Mouse (Mus musculus) kidney, adult 11 months (tissue): ENCODE results near the gene Tgfbr3.

Experiments
- DNase-seq: peaks from one replicate; pipeline ENCODE4 v3.0.0; 2022

Tgfbr3 gene

DNA sequence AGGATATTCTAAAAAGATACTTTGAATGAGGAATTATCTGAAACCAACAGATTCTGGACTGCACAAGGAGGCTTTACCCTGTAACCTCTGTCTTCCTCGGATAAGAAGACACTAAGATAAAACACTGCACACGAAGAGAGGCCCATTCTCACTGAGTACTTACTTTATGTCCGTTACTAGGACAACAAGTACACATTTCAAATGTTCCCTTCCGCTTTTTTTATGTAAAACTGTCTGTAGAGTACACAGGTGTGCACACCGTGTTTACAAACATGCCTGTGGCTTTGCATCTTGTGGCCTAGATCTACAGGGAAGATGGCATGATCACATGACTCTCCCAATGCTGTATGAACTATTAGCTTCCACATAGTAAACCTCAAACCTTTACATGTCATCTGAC, 146.6 kb downstream of the Tgfbr3 start:
- DNase-seq = no peak

DNA sequence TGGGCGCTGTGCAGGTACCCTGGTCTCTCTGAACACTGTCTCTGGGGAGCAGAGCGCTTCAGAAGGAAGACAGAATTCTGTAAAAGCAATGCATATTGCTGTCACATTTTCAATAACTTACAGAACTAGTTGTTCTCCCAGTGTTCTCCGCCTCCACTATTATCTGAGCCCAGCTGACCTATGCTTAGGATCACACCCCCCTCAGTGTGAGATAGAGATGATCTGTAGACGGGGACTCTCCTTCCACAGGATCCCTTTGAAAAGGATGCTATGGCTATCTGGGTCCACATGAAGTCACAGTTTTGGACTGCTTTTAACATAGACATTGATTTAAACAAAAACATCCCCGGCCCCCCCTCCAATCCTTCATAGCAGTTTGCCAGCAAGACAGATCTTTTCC, 148.1 kb downstream of the Tgfbr3 start:
- DNase-seq = no peak

DNA sequence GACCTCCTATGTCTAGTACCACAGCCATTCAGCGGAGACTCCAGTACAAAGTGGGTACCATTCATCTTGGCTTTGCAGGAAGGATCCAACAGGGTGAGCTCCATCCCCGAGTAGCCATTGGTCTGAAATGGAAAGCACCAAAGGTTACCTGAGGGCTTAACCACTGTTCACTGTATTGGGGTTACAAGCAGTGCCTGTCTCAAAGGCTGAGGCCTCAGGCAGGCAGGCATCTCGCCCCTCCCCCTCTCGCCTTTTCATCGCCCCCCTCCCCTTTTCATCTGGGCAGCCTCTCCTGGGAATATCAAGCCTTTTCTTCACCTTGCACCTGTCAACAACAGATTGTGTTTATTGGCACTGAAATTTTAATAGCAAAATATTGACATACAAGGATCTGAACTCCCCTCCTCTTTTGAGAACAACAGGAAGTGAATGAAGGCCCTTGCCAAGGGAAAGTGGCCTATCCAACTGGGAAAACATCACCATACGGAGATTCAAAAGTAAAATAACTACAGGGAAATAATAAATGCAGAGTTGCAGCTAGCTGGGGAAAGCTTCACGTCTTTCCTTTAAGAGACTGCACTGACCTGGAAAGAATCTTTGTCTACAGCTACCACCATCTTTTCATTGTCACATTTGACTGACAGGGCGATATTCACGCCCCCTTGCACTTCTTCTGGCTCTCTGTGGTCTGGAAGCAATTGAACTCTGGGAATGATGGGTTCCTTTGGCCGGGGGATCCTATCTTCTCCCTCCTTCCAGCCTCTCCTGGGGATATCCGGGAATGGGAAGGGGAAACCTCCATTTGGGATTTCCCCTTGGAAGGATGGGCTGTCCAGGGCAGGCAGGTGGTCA, 149.4 kb downstream of the Tgfbr3 start:
- no peak for DNase-seq

DNA sequence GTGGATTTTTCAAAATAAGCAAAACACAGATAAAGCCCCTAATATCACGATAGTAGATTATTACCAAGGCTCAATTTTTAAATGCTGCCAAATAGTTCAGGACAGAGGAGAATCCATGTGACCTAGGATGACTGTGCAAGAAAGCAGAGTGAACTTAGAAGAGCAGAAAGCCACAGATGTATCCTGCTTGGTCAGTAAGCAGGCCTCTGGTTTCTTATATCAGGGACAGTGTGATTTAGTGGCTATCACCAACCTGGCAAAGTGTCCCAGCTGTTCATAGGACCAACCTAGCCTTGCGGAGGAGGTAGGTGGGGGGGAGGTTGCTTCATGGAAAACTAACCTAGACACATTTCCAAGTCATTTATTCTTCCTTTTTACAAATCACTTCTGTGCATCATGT, 156.1 kb downstream of the Tgfbr3 start:
- DNase-seq = no peak

DNA sequence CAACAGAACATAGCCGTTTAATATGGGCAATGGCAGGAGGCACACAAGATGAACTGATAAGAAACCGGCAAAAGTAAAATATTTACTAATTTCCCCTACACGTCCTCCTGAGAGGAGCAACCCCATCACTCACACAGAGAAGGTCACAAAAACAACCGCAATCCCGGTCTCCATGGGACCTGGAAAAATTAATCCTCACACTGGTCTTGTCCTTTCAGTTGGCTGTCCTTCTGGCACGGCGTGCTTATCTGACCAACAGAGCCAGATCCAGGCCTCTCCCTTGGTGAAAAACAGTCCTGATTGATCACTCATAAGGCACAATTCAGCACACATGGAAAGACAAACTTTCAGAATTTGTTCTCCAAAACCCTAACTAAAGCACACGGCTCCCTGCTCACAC, 157.2 kb downstream of the Tgfbr3 start:
- no peak for DNase-seq

DNA sequence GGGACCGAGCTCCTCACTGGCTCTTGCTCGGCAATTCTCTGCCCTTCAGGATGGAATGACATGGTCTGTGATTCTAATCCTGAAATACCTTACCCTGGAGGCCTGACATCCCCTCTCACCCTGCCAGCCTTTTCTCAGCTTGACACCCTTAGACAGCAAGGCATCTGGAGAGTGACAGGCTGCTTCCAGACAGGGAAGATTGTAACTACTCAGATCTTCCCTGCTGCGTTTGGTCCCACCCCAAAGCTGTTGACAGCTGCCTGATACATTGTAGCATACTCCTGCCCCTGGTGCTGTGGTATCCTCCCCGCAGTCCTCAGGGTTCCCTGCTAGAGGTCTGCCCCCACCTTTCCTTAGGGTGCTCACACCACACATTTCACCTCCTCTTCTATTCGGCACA, 160.1 kb downstream of the Tgfbr3 start:
- DNase-seq = no peak

DNA sequence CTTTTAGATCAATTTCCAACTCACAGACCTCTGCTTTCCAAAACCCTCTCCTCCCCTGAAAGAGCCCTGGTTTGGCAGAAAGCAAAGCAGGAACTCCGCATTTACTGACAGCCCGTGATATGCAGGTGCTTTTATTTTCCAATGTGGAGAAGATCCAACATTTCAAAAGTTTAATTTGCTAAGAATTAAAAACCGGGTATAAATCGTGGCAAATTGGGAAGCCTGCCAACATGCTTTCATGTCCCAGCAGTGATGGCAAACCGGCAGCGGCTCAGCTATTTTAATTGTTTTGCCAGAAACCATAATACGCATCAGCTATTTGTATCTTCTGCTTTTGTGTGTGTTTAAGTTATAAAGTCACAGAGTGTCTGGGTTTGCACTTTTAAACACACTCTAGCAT, 162.9 kb downstream of the Tgfbr3 start:
- no peak for DNase-seq

DNA sequence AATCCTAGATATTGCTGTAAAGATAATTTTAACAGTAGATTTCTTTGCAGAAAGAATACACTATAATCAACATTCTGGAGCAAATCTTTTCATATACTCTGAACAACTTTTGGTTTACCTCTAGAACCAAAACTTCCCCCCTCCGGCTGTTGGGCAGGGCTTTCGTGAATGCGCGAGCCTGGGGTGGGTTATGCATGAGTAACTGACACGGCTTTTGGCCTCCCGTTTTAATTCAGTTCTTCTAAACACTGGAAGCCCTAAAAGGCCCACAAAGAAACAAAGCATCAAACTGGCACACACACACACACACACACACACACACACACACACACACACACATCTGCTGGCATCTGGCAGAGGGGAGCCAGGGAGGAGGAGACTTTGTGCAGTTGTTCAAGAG, 164.3 kb downstream of the Tgfbr3 start:
- DNase-seq = no peak

DNA sequence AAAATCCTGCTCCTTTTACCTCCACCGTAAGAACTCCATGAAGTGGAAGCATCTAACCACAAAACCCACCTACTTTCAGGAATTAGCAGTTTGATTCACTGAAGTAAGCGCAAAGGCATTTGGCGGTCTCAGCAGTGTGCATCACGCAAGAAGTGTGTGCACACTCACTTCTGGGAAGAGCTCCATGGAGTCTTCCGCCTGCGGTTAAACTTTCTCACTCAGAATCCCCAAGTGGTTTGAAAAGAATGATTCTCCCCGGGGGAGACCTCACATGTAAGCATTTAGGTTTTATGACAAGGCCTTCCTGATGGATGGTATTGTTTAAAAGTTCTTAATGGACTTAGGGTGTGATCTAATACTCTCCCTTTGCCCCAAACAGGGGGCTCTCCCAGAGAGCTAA, 164.9 kb downstream of the Tgfbr3 start:
- no peak for DNase-seq

DNA sequence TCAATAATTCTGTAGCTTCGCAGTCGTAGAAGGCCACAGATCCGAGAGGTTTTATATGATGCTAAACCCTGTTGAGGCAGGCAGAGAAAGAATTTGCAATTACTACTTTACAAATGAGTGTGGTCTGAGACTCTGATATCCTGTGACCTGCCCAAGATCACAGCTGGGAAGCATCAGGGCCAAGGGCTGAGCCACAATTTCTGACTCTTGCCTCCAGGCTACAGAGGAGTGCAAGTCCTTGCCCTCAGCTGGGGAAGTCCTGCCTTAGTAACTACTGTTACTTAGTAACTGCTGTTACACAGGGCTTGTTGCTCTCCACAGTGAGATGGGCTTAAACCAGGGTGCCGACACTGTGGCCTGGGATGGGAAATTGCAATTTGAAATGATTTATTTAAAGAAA, 166.8 kb downstream of the Tgfbr3 start:
- peak; percentile 33 for DNase-seq

DNA sequence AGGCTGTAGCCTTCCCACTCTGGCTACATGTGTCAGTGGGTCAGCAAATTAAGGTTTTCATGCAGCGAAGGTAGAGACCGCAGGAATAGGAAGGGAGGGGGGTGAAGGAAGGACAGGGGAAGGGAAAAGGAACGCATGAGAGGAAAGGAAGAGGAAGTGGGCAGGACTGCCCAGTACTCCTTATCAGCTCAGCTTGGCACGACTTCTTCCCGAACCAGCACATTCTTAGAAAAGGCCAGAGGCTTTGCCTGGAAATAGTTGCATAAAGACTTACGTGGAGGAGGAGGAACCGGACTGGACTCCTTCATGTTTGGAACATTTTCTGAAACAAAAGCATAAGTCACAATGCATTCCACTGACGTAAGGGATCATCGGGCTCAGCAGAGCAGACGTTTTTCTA, 168.3 kb downstream of the Tgfbr3 start:
- no peak for DNase-seq

DNA sequence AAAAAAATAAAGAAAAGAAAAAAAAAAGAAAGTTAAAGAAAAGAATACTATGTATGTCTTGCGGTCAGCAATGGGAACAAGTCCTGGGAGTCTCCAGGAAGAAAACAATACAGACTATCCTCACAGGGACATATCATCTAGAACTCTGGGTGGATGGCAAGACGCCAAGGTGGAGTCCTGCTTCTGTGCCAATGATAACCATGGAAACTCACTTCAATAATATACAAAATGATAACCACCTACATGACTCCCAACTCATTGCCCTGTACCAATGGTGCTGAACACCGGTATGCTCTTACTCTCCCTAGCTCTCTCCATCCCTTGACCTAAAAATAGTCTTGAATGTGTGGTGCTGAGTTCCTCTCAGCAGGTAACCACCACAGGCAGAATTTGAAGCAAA, 168.8 kb downstream of the Tgfbr3 start:
- no peak for DNase-seq

DNA sequence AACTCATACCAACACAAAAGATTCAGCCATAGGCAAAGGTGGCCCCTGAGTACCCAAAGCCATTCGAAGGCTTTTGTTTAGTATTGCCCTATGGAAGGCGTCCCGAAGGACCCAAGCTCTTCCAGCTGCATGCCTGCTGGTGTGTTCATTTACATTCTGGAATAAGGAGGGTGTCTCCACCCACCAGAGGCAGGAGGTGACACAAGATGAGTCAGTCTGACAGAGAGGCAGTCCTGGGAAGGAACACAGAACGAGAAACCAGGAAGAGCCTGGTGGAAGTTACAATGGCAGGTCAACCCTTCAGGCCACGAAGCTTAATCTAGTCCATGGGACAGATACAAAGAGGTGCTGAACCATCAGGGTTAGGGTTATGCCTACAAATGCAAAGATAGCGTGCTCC, 169.5 kb downstream of the Tgfbr3 start:
- DNase-seq = no peak

DNA sequence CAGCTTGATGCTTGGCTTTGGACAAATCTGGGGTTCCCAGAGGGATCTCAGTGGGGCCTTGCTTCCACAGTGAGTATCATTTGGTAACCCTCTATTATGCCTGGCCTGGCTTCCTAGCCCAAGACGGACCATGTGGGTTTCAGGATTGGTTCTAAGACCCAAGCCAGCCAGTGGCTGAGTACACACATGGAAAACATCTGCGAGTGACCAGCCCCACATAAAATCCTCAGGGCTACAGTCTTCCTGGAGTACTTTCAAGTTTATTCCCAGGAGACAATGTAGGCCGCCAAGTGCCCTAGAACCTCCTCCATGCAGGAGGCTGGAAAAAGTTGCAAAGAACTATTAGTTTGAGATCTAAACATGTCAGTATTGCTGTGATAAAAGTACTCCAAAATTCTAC, 172.6 kb downstream of the Tgfbr3 start:
- peak; percentile 30 for DNase-seq

DNA sequence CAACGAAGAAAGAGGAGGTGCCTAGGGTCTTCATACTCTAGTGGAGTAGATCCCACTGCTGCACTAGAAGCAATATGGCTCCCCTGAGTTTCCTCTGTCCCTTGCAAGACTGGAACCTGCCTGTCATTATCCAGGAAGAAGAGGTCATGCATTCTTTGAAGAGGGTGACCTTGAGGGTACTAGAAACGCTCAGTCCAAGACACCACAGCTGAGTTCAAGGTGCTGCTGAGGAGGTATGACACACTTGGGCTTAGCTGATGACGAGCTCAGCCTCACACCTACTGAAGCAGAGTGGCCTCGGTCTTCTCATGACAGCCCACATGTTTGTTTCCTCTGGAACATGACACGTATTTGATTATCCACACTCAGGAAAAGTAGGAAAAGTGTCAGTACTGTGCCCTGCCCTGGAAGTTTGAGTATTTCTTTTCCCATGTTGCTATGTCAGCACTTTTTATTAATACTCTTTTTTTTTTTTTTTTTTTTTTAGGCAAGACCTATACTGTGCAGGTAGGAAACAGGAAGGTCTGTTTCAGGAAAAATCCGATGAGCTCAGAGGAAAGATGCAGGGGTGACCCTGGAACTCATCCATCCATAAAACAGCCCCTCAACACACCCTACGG, 176.7 kb downstream of the Tgfbr3 start:
- no peak for DNase-seq

DNA sequence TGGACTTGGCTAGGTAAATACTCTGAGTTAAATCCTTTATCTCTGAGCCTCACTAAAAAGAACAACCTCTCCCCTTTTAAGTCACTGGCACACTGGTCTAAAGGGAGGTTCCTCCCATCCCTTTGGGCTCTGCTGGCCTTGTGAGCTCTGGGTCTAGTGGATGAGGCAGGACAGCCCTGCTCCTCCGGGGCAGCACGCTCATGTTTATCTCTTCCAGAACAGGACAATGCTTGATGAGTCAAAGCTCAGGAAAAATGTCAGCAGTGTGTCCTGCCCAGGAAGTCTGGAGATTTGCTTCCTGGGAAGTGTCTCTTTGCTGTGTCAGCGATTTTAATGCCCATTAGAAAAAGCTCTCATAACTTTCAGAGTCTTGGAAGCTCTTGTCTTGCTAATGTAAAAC, 177.6 kb downstream of the Tgfbr3 start:
- no peak for DNase-seq

DNA sequence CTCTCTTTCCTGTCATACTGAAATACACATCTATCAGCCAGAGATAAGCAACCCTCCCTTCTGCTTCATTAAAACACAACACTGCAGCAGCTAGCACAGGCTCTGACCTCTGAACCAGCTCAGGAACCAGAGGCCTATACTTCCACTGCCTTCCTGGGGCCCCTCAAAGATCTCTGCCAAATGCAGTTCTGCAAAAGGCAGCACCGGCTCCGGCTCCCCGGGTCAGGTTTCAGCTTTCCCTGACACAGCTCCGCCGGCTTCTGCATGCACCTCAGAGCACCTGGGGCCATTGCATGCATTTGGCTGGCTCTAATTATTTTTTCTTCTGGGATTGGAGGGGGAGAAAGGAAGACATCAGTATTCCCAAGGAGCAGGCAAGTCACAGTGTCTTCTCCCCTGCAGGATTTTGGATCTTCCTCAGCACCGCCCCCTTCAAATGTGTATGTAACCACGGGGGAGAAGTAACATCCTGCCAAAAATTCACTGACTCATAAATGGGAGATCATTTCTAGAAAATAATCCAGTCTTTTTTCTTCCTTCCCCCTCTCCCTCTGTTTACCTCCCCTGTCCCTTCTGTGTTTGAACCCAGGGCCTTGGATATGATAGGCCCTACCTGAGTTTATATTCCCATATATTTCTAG, 178.4 kb downstream of the Tgfbr3 start:
- DNase-seq = no peak

DNA sequence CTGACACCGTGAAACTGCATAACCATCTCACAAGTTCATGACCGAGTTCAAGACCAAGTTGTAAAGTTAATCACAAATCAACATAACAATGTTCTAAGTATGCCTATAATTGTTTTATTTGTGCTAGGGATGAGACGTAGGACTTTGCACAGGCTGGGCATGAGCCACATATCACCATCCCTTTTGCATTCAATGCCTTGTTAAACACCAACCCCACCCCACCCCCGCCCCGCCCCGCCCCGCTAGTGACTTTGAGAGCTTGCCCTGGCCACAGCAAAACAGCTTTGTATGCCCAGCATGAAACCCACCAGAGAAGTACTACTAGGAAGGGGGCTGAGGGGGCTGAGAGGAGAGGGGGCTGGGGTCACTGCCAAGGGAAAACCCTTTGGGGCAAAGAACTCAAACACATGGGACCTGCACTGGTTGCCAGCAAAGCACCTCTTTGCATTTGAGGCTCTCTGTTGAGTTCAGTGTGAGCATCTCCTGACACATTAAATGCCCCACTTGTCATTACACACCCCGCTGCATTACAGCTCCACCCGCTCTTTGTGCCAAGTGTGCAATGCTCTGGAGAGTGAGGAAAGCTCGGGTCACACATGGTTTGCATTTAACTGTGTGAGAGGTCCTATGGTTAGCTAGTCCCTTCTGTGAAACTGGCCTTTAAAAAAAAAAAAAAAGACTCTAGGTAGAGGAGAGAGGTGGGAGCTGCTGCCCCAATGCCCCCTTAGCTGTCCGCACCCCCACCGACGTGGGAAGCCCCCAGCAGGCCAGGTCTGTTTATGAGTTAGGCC, 179.1 kb downstream of the Tgfbr3 start:
- no peak for DNase-seq

DNA sequence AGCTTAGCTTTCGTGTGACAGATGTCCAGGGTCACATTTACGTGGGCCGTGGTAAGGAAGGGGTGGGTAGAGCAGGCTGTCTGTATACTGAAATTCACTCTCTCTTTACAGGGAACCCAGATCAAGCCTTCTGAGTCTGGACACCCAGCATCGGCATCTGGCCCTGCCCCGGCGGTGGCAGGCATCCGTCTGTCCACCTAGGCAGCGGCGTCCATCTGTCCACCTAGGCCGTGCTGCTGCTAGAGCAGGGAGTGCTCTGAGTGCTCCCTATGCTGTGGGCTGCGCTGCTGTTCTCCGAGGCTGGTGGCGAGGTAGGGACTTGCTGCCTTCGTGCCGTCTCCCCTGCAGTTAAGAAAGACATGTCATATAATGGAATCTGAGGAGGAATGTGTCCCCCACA, 180.0 kb downstream of the Tgfbr3 start:
- no peak for DNase-seq

DNA sequence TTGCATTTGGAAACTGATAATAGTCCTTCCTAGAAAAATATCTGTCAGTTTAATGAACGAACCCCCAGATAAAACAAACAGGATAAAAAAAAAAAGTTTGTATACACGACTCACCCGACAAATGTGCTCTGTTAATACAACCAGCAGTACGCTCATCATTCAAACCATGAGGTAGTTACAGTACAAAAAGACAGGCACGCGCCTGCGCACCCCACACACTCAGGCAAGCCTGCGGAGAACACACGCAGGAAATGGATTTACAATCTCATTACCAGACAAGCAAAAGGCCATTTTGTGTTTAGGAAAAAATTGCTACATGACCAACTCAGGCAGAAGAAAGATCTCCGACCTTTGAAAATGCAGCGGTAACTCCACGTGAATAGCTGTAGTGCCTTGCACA, 182.6 kb downstream of the Tgfbr3 start:
- no peak for DNase-seq

DNA sequence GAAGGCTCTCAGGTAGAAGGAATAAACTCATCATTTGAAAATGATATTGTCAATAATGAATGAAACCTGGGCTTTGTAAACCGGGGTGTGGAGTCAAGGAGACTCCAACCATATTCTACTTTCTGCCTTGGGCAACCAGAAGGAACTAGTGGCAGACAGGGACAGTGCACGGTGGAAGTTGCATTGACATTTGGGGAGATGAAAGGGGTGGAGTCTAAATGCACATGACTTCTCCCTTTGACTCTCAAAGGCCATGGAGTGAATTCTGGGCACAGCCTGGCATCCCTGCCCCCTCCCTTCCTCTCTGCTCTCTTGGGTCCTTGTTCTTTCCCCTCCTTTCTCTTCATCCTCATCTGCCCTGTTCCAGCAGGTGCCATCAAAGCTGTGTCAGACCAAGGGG, 183.3 kb downstream of the Tgfbr3 start:
- DNase-seq = no peak

DNA sequence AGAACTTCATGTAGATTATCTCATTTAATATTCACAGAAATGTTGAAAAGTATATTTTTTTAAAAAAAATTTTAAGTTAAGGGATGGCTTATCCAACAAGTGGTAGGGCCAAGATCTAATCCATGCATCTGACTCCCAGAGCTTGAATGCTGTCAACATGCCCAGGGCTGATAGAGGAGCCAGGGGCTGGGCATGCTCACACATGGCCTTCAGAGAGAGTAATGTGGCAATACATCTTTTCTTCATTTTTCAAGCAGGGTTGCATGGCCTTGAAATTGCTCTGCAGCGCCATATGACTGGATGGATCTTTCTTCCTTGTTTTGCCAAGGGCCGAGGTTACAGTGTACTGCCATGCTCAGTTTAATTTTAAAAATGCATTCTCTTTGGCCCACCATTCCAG, 185.8 kb downstream of the Tgfbr3 start:
- no peak for DNase-seq

DNA sequence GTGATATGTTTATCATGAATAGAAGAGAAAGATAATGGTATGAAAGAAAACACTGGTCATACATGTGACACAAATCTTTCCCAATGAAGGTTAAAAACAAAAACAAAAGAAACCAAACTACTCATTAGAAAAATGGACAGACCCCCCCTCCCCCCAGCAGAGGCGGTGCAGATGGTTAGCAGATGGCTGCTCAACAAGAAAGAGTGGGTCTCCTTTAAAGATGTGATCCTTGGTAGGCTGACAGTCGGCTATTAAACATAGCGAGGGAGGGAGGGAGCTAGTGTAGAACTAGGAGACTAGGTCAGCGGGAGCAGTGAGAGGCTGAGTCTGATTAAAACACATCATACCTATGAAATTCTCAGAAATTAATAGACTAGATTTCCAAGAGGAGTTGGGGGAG, 186.5 kb downstream of the Tgfbr3 start:
- no peak for DNase-seq

DNA sequence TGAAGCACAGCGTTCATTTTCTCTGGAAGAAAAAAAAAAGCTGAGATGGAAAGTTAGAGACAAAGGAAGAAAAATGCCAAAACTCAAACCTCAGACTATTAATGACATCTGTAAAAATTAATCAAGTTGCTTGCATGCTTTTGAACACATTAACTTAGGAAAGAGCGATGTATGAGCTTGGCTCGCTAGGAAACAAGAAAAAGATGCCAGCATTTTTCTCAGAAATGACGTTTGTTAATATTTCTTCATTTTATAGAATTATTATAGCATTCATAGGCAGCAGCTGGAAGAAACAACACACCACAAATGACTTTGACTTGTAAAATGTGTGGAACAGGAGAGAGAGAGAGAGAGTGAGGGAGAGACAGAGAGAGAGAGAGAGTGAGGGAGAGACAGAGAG, 187.7 kb downstream of the Tgfbr3 start:
- no peak for DNase-seq
